Mouse (Mus musculus): ENCODE results near the gene Fkbp8. TPM values are rescaled to one million over a fixed set of nuclear protein-coding genes. Genes with fewer than 3 reads are reported as not detected.

The Fkbp8 gene
- polyA plus RNA-seq, 1 experiment, result 256 TPM

DNA sequence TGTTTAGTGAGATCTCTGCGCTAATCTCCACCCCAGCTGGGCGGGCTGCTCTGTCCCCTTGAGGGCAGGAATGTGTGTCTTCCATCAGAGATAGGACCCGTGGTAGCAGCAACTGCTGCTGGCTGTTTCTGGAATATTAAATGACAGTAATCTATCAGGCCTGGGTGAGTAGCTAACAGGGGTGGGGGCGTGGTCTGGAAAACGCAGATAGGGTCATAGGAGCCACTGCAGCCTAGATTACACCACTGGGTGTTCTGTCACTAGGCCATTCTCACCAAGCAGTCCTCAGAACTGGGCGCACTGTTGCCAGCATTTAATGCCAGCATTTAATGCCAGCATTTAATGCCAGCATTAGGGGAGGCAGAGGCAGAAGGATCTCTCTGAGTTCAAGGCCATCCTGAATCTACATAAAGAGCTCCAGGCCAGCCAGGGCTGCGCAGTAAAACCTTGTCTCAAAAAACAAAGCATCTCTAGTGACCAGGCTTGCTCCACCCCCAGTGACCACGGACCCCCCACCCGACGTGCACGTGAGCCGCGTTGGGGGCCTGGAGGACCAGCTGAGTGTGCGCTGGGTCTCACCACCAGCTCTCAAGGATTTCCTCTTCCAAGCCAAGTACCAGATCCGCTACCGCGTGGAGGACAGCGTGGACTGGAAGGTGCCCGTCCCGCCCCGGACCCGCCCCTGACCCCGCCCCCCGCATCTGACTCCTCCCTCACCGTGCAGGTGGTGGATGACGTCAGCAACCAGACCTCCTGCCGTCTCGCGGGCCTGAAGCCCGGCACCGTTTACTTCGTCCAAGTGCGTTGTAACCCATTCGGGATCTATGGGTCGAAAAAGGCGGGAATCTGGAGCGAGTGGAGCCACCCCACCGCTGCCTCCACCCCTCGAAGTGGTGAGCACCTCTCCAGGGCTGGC lies 26.9 kb upstream of the Fkbp8 start:
- H3ac ChIP-seq (ENCODE audit: control insufficient read depth, insufficient read length, low read depth), result no peak overlapping the region
- peaks cover 19% of the 10 kb centered on the region for H3K79me3 ChIP-seq (ENCODE audit: low read depth)
- H3K79me2 ChIP-seq (ENCODE audit: control insufficient read depth, insufficient read depth), result peaks cover 37% of the 10 kb centered on the region
- no peak for TF ChIP-seq CTCF (IDR thresholded peaks at IDR 0.05; ENCODE audit: control insufficient read depth, insufficient read depth, insufficient read length)
- TF ChIP-seq MYOG (IDR thresholded peaks at IDR 0.05; ENCODE audit: control insufficient read depth, extremely low read depth, insufficient read length), result no peak
- TF ChIP-seq MYOD1 (IDR thresholded peaks at IDR 0.05; ENCODE audit: control insufficient read depth, insufficient read length, low read depth), result no peak
- no peak for TF ChIP-seq FOSL1 (IDR thresholded peaks at IDR 0.05; ENCODE audit: insufficient read depth, low read length, poor library complexity, severe bottlenecking)
- TF ChIP-seq MAX (IDR thresholded peaks at IDR 0.05), result no peak
- no peak for TF ChIP-seq CEBPB (IDR thresholded peaks at IDR 0.05; ENCODE audit: low read depth)
- no peak for TF ChIP-seq USF1 (IDR thresholded peaks at IDR 0.05; ENCODE audit: low read depth)
- H3K36me3 ChIP-seq (ENCODE audit: control insufficient read depth, insufficient read depth), result peaks cover 12% of the 10 kb centered on the region
- no peaks in the 10 kb centered on the region for H3K27me3 ChIP-seq (ENCODE audit: control insufficient read depth, insufficient read depth, insufficient read length)
- H3K4me3 ChIP-seq (ENCODE audit: insufficient read depth, poor library complexity, severe bottlenecking), result no peak overlapping the region

DNA sequence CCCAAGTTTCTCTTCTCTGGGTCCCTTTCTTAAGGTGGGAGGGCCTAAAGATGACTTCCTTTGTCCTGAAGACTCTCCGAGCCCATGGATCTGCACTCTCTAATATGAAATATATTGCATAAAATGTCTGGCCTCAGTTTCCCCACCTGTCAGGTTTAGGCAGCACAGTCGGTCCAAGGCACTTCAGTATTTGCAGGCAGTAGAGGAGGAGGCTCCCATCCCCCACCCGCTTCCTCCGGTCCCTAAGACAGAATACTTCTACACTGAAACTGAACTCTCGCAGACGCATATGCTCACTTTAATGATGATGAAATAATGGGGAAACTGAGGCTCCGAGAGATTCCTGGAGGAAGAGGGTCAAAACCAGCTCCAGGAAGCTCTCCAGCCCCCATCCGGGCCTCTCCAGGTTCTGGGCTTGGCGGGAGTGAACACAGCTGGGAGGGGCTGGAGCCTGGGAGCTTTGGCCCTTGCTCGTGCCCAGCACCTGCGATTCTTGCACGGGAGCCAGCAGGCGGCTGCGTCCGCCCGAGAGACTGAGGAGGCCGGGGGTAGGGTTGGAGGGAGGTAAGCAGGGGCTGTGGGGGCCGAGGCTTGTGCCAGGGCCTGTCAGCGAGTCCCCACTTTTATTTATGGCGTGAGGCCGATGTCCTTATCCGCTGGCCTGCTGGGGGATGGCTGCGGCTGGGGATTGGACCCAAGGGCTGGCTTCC lies 25.5 kb upstream of the Fkbp8 start:
- Histone ChIP-seq H3K79me3 (ENCODE audit: low read depth) (peaks cover 15% of the 10 kb centered on the region), H3K27me3 (ENCODE audit: control insufficient read depth, insufficient read depth, insufficient read length) (no peaks in the 10 kb centered on the region), H3K4me3 (ENCODE audit: insufficient read depth, poor library complexity, severe bottlenecking) (no peak overlapping the region), H3ac (ENCODE audit: control insufficient read depth, insufficient read length, low read depth) (no peak overlapping the region), H3K36me3 (ENCODE audit: control insufficient read depth, insufficient read depth) (peaks cover 12% of the 10 kb centered on the region), H3K79me2 (ENCODE audit: control insufficient read depth, insufficient read depth) (peaks cover 29% of the 10 kb centered on the region)
- TF ChIP-seq MYOD1 (IDR thresholded peaks at IDR 0.05; ENCODE audit: control insufficient read depth, insufficient read length, low read depth), result no peak
- no peak for TF ChIP-seq MYOG (IDR thresholded peaks at IDR 0.05; ENCODE audit: control insufficient read depth, extremely low read depth, insufficient read length)
- TF ChIP-seq MAX (IDR thresholded peaks at IDR 0.05), result no peak
- TF ChIP-seq USF1 (IDR thresholded peaks at IDR 0.05; ENCODE audit: low read depth), result no peak
- TF ChIP-seq CEBPB (IDR thresholded peaks at IDR 0.05; ENCODE audit: low read depth), result no peak
- no peak for TF ChIP-seq FOSL1 (IDR thresholded peaks at IDR 0.05; ENCODE audit: insufficient read depth, low read length, poor library complexity, severe bottlenecking)
- no peak for TF ChIP-seq CTCF (IDR thresholded peaks at IDR 0.05; ENCODE audit: control insufficient read depth, insufficient read depth, insufficient read length)

DNA sequence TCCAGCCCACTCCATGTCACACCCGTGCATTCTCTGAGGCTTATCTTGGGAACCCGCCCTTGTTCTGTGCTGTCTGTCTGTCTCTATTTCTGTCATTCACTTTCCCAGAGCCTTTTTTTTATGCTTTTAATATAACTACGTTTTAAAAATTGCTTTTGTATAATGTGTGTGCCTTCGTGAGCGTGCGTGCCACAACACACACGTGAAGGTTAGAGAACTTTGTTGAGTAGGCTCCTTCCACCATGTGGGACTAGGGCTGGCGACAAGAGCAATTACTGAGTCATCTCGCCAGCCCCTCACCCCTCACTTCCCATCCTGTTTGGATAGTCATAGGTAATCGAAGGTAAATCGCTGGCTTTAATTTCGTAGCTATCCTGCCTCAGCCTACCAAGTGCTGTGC lies 25.0 kb upstream of the Fkbp8 start:
- H3ac ChIP-seq (ENCODE audit: control insufficient read depth, insufficient read length, low read depth), result no peak overlapping the region
- peaks cover 18% of the 10 kb centered on the region for H3K36me3 ChIP-seq (ENCODE audit: control insufficient read depth, insufficient read depth)
- TF ChIP-seq FOSL1 (IDR thresholded peaks at IDR 0.05; ENCODE audit: insufficient read depth, low read length, poor library complexity, severe bottlenecking) (no peak), CTCF (IDR thresholded peaks at IDR 0.05; ENCODE audit: control insufficient read depth, insufficient read depth, insufficient read length) (no peak), MYOD1 (IDR thresholded peaks at IDR 0.05; ENCODE audit: control insufficient read depth, insufficient read length, low read depth) (no peak), CEBPB (IDR thresholded peaks at IDR 0.05; ENCODE audit: low read depth) (no peak), MYOG (IDR thresholded peaks at IDR 0.05; ENCODE audit: control insufficient read depth, extremely low read depth, insufficient read length) (no peak), USF1 (IDR thresholded peaks at IDR 0.05; ENCODE audit: low read depth) (no peak), MAX (IDR thresholded peaks at IDR 0.05) (no peak)
- no peaks in the 10 kb centered on the region for H3K27me3 ChIP-seq (ENCODE audit: control insufficient read depth, insufficient read depth, insufficient read length)
- no peak overlapping the region for H3K4me3 ChIP-seq (ENCODE audit: insufficient read depth, poor library complexity, severe bottlenecking)
- peaks cover 11% of the 10 kb centered on the region for H3K79me3 ChIP-seq (ENCODE audit: low read depth)
- H3K79me2 ChIP-seq (ENCODE audit: control insufficient read depth, insufficient read depth), result peaks cover 29% of the 10 kb centered on the region

DNA sequence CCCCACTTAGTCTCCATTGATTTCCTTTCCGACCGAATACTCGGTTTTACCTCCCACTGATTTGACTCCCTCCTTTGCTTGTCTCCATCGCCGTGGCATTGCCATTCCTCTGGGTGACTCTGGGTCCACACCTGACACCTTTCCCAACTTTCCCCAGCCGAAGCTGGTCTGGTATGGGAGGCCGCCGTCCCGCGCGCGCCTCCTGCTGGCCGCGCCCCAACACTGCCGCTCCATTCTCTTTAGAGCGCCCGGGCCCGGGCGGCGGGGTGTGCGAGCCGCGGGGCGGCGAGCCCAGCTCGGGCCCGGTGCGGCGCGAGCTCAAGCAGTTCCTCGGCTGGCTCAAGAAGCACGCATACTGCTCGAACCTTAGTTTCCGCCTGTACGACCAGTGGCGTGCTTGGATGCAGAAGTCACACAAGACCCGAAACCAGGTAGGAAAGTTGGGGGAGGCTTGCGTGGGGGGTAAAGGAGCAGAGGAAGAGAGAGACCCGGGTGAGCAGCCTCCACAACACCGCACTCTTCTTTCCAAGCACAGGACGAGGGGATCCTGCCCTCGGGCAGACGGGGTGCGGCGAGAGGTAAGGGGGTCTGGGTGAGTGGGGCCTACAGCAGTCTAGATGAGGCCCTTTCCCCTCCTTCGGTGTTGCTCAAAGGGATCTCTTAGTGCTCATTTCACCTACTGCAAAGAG lies 24.3 kb upstream of the Fkbp8 start:
- H3K79me2 ChIP-seq (ENCODE audit: control insufficient read depth, insufficient read depth), result peaks cover 30% of the 10 kb centered on the region
- H3K4me3 ChIP-seq (ENCODE audit: insufficient read depth, poor library complexity, severe bottlenecking), result no peak overlapping the region
- no peak for TF ChIP-seq MAX (IDR thresholded peaks at IDR 0.05)
- TF ChIP-seq CTCF (IDR thresholded peaks at IDR 0.05; ENCODE audit: control insufficient read depth, insufficient read depth, insufficient read length), result peak; percentile 94
- TF ChIP-seq USF1 (IDR thresholded peaks at IDR 0.05; ENCODE audit: low read depth), result no peak
- no peaks in the 10 kb centered on the region for H3K27me3 ChIP-seq (ENCODE audit: control insufficient read depth, insufficient read depth, insufficient read length)
- H3K79me3 ChIP-seq (ENCODE audit: low read depth), result peaks cover 14% of the 10 kb centered on the region
- peaks cover 25% of the 10 kb centered on the region for H3K36me3 ChIP-seq (ENCODE audit: control insufficient read depth, insufficient read depth)
- peak overlapping the region; percentile 48 for H3ac ChIP-seq (ENCODE audit: control insufficient read depth, insufficient read length, low read depth)

DNA sequence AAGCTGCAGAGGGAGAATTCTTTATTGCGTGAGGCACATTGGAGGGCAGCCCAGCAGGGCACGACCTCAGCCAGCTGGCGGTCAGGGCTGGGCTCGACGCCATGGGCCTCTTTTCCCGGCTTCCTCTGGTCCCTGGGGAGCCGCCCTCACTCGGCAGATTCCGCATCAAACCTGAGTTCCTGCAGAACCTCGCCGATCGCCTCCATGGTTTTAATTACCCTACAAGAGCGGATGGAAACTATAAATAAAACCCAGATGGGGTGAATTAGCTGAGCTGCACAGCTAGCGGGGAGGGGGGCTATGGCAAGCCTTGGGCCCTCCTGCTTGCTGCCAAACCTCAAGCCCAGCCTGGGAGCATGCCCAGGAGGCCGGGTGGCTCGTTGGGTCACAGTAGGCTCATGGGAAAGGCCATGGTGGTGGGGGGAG lies 23.2 kb upstream of the Fkbp8 start:
- Histone ChIP-seq H3K79me2 (ENCODE audit: control insufficient read depth, insufficient read depth) (peaks cover 33% of the 10 kb centered on the region), H3K79me3 (ENCODE audit: low read depth) (peaks cover 24% of the 10 kb centered on the region), H3ac (ENCODE audit: control insufficient read depth, insufficient read length, low read depth) (no peak overlapping the region), H3K4me3 (ENCODE audit: insufficient read depth, poor library complexity, severe bottlenecking) (peak overlapping the region; percentile 14), H3K27me3 (ENCODE audit: control insufficient read depth, insufficient read depth, insufficient read length) (no peaks in the 10 kb centered on the region), H3K36me3 (ENCODE audit: control insufficient read depth, insufficient read depth) (peaks cover 35% of the 10 kb centered on the region)
- TF ChIP-seq MAX (IDR thresholded peaks at IDR 0.05) (no peak), MYOD1 (IDR thresholded peaks at IDR 0.05; ENCODE audit: control insufficient read depth, insufficient read length, low read depth) (peak; percentile 29)
